Mouse (Mus musculus) layer of hippocampus, postnatal 10 days (tissue): ENCODE measurements at regions not wholly inside any gene's neighbourhood (a gene's known extent, or its start where the extent isn't known, plus 50 kb on each side); places are given as distances from the start of the nearest gene placed in this dataset.

Experiments used
- DNase-seq, 2 experiments: peaks; one replicate each; pipeline ENCODE4 v3.0.0; 2021; ENCODE audit warnings: low spot score in 2 of 2

DNA sequence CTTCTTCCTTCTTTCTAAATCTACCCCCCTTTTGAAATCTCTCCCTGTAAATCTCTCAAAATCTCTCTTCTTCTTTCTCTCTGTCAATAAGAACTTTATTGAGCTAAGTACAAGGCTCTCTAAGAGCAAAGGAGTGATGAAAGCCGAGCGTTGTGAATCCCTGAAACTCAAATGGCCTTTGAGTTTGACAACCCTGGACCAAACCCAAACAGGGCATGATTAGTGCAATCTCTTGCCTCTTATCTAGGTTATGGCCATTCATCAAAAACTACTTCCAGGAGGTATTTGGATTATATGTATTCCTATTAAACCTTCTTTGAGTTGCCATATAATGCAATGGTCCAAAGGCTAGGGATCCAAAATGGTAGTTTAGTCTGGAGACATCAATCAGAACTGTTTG, 304.0 kb downstream of the Inhba start:
- no peak for DNase-seq

DNA sequence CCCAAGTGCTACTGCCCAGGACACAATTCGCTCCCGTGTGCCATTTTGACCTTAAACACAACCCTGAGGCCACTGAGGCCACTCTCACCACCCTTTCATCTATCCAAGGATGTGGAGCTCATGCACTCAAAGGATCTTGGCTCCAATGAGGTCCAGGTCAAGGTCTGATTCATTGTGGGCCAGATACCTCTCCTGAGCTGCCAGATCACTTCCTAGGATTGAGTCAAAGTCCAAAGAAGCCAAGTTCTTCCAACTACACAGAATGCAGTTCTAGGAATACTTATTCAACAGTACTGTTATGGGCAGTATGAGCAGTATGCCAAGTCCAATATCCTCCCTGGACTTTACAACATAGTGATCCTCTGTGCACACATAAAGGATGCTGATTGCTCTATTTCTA, 304.9 kb downstream of the Inhba start:
- no peak for DNase-seq

DNA sequence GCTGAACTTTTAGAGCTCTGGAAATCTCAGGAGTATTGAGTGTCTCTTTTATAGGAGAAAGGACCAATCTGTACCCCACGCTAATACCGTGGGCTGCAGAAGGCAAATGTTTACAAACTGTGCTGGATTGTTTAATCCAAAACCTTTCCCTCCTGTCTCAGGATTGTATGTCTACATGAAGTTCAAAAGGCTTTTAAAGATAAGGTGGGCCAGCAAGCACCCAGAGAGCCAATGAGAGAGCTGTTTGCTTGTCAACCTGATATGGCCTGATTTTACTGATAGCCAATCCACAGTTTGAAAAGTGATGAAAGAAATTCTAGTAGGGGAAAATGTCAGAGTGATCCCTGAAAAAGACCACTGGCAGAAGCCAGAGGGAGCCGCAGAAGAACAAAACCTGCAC, 305.8 kb downstream of the Inhba start:
- no peak for DNase-seq

DNA sequence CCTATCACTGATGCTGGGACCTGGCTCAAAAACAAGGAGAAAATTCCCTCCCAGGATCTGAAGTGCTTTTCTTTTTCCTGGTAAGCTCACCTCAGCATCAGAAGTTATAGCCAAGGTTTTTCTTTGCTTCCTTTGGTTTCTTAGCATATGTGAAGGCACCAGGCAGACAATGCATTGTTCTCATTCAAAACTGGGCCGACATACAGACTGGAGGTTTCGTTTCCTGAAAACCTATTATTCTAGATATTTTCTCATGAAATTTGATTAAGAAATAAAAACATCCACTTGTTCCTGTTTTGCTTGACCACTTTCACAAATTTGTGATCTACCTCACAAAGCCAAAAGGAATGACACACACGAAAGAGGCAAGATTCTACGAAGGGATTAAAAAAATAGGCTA, 308.7 kb downstream of the Inhba start:
- no peak for DNase-seq

DNA sequence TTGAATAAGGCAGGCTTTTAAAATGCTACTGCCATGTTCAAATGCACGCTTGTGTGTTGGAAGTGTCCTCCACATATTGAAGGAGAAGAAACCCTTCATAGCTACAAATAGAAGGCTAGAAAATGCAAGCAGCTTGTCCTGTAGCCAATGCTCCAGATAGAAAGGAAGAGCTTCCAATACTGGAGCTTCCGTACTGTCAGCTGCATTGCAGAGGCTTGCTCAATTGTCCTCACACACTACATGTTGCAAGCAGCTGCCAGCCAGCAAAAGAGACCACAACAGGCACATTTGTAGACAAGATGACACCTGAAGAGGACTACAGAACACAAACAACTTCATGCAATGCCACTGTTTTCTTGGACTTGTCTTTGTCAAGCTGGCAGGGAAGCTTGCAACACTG, 314.0 kb downstream of the Inhba start:
- DNase-seq: no peak

DNA sequence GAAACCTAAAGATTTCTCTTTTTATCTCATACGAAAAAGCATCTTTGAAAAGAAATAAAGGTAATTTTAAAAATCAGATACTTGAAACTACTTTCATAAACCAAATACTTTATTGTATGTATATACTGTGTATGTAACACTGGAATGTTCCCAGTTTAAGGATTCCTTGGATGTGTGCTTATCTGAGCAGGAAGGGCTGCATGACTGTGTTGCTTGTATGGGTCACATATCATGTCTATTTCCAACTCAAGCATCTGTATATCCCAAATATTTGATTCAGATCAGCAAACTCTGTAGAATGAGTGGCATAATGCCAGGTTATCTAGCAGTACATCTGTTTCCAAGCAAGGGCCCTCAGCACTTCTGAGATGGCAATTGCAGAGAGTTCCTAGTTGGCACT, 330.1 kb downstream of the Inhba start:
- no peak for DNase-seq

- DNase-seq: no peak
Measured at GRCm38 (mm10) chr13:16342171-16342570, 330.5 kb downstream of the Inhba start.

GRCm38 (mm10) chr13:16343280-16343945, 331.8 kb downstream of the Inhba start:
- no peak for DNase-seq

- DNase-seq: no peak
Measured at GRCm38 (mm10) chr13:16349353-16349752, 337.7 kb downstream of the Inhba start.

- DNase-seq: no peak
Measured at GRCm38 (mm10) chr13:16350061-16350460, 338.4 kb downstream of the Inhba start.

DNA sequence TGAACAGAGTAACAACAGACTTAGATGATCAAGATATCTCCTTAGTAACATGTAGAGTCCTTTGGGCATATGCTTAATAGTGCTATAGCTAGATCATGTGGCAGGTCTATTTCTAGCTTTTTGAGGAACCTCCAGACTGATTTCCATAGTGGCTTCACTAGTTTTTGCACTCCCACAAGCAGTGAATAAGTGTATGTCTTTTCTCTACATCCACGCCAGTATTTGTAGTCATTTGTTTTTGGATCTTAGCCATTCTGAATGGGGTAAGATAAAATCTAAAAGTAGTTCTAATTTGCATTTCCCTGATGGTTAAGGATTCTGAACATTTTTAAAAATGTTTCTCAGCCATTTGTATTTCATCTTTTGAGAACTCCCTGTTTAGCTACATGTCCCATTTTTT, 343.7 kb downstream of the Inhba start:
- DNase-seq: no peak

- DNase-seq: no peak
Measured at GRCm38 (mm10) chr13:16379492-16379891, 367.8 kb downstream of the Inhba start.

GRCm38 (mm10) chr13:16379949-16380348, 368.3 kb downstream of the Inhba start:
- DNase-seq: no peak

DNA sequence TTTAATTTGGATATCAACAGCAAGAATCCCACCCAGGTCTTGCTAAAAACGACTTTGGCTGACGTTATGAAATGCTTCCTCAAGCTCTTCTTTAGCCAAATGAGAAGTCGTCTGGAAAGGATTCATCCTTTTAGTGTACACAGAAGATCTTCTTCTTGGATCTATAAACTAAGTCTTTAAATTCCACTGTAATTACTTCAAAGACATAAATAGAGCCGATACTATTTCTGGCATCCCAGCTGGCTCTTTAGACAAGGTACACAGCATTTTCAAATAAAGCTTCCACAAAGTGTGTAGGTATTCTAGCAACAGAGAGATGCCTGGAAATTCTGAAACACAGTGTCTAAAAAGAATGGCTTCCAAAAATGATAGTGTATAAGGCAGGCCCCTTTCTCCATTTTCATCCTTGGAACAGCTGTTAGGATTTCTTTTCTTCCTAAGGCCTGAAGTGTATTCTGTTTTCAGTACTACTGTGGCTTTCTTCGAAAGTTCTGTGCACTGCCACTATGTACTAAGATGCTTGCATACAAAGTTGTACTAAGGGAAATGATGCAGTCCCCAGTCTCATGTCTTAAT, 371.4 kb downstream of the Inhba start:
- DNase-seq: no peak

DNA sequence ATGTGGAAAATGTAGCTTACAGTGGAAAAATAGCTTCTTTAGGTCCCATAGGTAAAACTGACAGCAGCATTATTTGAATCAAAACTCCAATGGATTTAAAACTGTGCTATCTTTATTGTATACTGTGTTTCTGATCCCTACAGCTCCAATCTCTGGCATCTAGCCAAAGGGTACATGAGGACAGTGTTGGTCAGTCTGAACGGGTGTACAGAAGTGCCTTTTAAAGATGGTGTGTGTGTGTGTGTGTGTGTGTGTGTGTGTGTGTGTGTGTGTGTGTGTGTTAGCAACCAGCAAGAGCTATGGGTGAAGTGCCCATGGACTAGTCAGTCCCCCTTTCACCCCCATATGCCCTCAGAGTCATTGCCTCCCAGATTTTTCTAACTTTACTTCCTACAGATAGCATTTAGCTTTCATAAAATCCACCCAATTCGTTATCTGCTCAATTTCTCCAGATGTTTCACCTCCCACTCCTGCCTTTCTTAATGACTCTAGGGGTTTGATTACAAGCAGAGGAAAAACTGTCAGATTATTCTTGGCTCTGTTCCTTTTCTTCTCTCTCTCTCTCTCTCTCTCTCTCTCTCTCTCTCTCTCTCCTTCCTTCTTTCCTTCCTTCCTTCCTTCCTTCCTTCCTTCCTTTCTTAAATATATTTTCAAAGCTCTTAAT, 404.8 kb downstream of the Inhba start:
- DNase-seq: no peak

DNA sequence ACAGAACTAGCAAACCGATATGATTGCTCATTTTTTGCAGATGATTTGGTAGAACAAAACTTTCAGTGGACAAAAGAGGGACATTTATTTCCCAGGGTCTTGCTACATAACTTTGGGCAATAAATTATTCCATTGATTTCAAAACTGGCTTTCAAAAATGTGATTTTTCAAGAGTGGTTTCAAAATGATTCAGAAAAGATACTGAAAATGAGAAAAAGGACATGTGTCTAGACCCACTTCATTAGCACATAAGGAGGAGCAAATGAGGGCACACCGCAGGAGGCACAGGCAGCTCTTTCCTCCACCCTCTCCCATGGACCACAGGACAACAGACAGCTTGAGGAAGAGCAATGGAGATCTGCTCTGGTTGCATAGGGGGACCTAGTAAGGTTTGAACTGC, 412.5 kb downstream of the Inhba start:
- no peak for DNase-seq

- no peak for DNase-seq
Measured at GRCm38 (mm10) chr13:16435436-16435835, 423.8 kb downstream of the Inhba start.

GRCm38 (mm10) chr13:16453234-16453633, 441.6 kb downstream of the Inhba start:
- DNase-seq: no peak

DNA sequence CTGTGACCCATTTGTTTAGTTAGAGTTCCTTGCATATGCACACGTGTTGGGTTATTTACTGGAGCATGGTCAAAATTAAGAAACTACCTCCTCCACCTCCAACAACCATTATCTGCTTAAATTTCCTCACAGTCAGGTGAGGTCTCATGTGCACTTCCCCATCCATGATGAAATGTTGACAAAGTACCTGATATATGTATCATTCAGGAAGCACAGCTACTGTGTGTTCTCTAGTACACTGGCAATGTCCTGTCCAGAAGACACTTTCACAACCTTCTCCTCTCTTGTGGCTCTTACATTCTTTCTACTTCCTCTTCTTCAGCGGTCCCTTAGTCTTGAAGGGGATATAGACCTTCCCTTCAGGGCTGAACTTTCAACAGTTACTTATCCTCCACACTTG, 448.1 kb downstream of the Inhba start:
- DNase-seq: no peak

GRCm38 (mm10) chr13:16461681-16462080, 450.0 kb downstream of the Inhba start:
- DNase-seq: no peak

DNA sequence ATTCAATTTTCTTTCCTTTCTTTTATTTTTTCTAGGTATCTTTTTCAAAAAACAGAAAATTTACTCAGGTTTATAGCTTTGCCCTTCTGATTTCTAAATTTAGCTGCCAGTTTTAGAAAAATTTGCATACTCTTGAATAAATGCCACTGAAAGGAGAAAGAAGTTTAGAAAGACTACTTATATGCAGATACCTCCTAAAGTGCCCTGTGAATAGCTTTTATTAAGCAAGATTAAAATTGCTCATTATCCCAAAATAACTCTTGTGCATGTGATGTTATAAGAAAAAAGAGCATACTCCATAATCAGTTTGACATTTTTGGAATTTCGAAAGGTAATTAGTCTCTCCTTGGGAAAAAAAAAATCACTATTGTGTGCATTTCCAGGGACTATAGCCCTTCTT, 453.2 kb downstream of the Inhba start:
- DNase-seq: no peak

GRCm38 (mm10) chr13:16465317-16465716, 453.7 kb downstream of the Inhba start:
- DNase-seq: no peak

DNA sequence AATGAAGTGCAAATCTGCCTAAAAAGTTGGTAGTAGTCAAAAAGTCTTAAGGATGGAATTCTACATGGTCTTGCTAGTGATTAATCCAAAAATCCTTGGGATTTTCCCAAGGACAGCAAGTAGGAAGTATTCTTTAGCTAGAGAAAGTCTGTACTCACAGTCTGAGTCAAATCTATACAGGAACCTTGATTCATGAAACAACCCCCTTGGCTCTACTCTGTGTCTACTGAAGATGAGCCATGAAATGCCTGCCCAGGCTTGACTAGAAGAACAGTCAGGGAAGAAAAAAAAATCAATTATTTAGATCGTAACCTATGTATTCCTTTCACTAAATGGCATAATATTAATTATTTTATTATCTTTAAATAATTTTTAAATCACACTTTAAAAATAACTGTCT, 454.2 kb downstream of the Inhba start:
- DNase-seq: no peak
